21 mouse cellular contexts compared by ENCODE assay signal in genomic region chr12:107067346-107067745, GRCm38 (mm10).
"Had no signal": no experiment of that assay in that cellular context is flagged by ENCODE, and none has a peak within 500 bp of the region (broad histone marks: within the 10 kb centered on the region; RNA-seq: fewer than 3 reads in every experiment).

No protein-coding gene starts in this region.

- H3K36me3 ChIP-seq: limb, embryonic 10.5 days; limb, embryonic 13.5 days; liver, embryonic 12.5 days; liver, embryonic 15.5 days; lung, embryonic 15.5 days; neural tube, embryonic 13.5 days; stomach, embryonic 15.5 days had no signal

- H3K27me3 ChIP-seq: limb, embryonic 13.5 days; liver, embryonic 12.5 days; liver, embryonic 15.5 days; lung, embryonic 15.5 days; midbrain, embryonic 13.5 days; neural tube, embryonic 13.5 days; stomach, embryonic 15.5 days had no signal

- H3K4me1 ChIP-seq: limb, embryonic 10.5 days; limb, embryonic 13.5 days; liver, embryonic 12.5 days; liver, embryonic 15.5 days; lung, embryonic 15.5 days; midbrain, embryonic 13.5 days; neural tube, embryonic 13.5 days; stomach, embryonic 15.5 days had no signal

- H3K9me3 ChIP-seq: liver, embryonic 15.5 days; lung, embryonic 15.5 days; stomach, embryonic 15.5 days had no signal

- ATAC-seq: liver, embryonic 12.5 days; midbrain, embryonic 13.5 days; midbrain, embryonic 16.5 days had no signal

- DNase-seq: kidney, adult 9 months; kidney, postnatal 14 days; kidney, postnatal 4 days; liver; lung, adult 18-20 months; lung, postnatal 10 days; retina, postnatal 1 day; right cerebral cortex, postnatal 25 days; spleen, adult 18-20 months; thymus, postnatal 36 days had no signal

- H3K4me3 ChIP-seq: limb, embryonic 10.5 days; limb, embryonic 13.5 days; liver, embryonic 12.5 days; liver, embryonic 15.5 days; lung, embryonic 15.5 days; midbrain, embryonic 13.5 days; myocyte; neural tube, embryonic 13.5 days; stomach, embryonic 15.5 days had no signal

- H3K27ac ChIP-seq: limb, embryonic 10.5 days; limb, embryonic 13.5 days; liver, embryonic 12.5 days; liver, embryonic 15.5 days; lung, embryonic 15.5 days; macrophage; midbrain, embryonic 13.5 days; neural tube, embryonic 13.5 days; stomach, embryonic 15.5 days had no signal
